Mouse (Mus musculus) liver, adult (tissue): ENCODE data around the gene 1600014C23Rik.

ENCODE experiments used
- GATA4 ChIP-seq: IDR thresholded peaks from 2 replicates; pipeline ENCODE4 v1.6.1; 2014; ENCODE audit warnings: mild to moderate bottlenecking, low read length; ENCODE audit not compliant: insufficient replicate concordance

The 1600014C23Rik gene

GRCm38 (mm10) chr17:45733735-45734301 lies at the start of gene 1600014C23Rik:
TSS of gene 1600014C23Rik (minus strand) at chr17:45733844.
- no peak for TF ChIP-seq GATA4

GRCm38 (mm10) chr17:45778446-45778845 lies 44.8 kb upstream of the 1600014C23Rik start:
- TF ChIP-seq GATA4 = no peak

- no peak for TF ChIP-seq GATA4
Measured at GRCm38 (mm10) chr17:45777431-45777830, 43.8 kb upstream of the 1600014C23Rik start.

GRCm38 (mm10) chr17:45776185-45776584 lies 42.5 kb upstream of the 1600014C23Rik start:
- TF ChIP-seq GATA4 = no peak

- no peak for TF ChIP-seq GATA4
Measured at GRCm38 (mm10) chr17:45775468-45775867, 41.8 kb upstream of the 1600014C23Rik start.

GRCm38 (mm10) chr17:45772566-45772965 lies 38.9 kb upstream of the 1600014C23Rik start:
- TF ChIP-seq GATA4 = no peak

- no peak for TF ChIP-seq GATA4
Measured at GRCm38 (mm10) chr17:45772096-45772495, 38.5 kb upstream of the 1600014C23Rik start.

- no peak for TF ChIP-seq GATA4
Measured at GRCm38 (mm10) chr17:45770441-45770840, 36.8 kb upstream of the 1600014C23Rik start.

- TF ChIP-seq GATA4 = no peak
Measured at GRCm38 (mm10) chr17:45769821-45770220, 36.2 kb upstream of the 1600014C23Rik start.

GRCm38 (mm10) chr17:45767536-45768146 lies 34.0 kb upstream of the 1600014C23Rik start:
- TF ChIP-seq GATA4 = no peak

GRCm38 (mm10) chr17:45766735-45767535 lies 33.3 kb upstream of the 1600014C23Rik start:
- no peak; the same call in 1 of the 2 replicates for TF ChIP-seq GATA4

GRCm38 (mm10) chr17:45765914-45766313 lies 32.3 kb upstream of the 1600014C23Rik start:
- TF ChIP-seq GATA4 = no peak

GRCm38 (mm10) chr17:45763188-45763587 lies 29.5 kb upstream of the 1600014C23Rik start:
- no peak for TF ChIP-seq GATA4

- no peak for TF ChIP-seq GATA4
Measured at GRCm38 (mm10) chr17:45761902-45762301, 28.3 kb upstream of the 1600014C23Rik start.

- TF ChIP-seq GATA4 = no peak
Measured at GRCm38 (mm10) chr17:45760965-45761645, 27.5 kb upstream of the 1600014C23Rik start.

- no peak for TF ChIP-seq GATA4
Measured at GRCm38 (mm10) chr17:45759751-45760150, 26.1 kb upstream of the 1600014C23Rik start.

- TF ChIP-seq GATA4 = no peak
Measured at GRCm38 (mm10) chr17:45758808-45759207, 25.2 kb upstream of the 1600014C23Rik start.
